Mouse (Mus musculus): ENCODE data around the gene Sgip1.

- TF ChIP-seq CTCF (IDR thresholded peaks at IDR 0.05; ENCODE audit: insufficient read depth, low read length) (no peak), POLR2A (IDR thresholded peaks at IDR 0.05; ENCODE audit: borderline replicate concordance, extremely low read depth, low read depth, low read length) (no peak)
Measured at GRCm38 (mm10) chr4:102883142-102883541, 142.0 kb downstream of the Sgip1 start.
